Mouse (Mus musculus) G1E (cell line): ENCODE measurements around the gene Pde4c.

ENCODE experiments used
- CTCF ChIP-seq: IDR thresholded peaks from 2 replicates; pipeline ENCODE4 v1.5.1; 2012; ENCODE audit warnings: low read depth, low read length, inconsistent platforms, mixed read lengths
- GATA1 ChIP-seq: IDR thresholded peaks from 2 replicates; pipeline ENCODE4 v1.6.1; 2012; ENCODE audit warnings: borderline replicate concordance, low read length, inconsistent platforms, mixed read lengths
- TAL1 ChIP-seq: conservative IDR thresholded peaks from 2 replicates; pipeline ENCODE4 v1.6.1; 2012; ENCODE audit warnings: low read depth, low read length, inconsistent platforms, mixed read lengths

DNA sequence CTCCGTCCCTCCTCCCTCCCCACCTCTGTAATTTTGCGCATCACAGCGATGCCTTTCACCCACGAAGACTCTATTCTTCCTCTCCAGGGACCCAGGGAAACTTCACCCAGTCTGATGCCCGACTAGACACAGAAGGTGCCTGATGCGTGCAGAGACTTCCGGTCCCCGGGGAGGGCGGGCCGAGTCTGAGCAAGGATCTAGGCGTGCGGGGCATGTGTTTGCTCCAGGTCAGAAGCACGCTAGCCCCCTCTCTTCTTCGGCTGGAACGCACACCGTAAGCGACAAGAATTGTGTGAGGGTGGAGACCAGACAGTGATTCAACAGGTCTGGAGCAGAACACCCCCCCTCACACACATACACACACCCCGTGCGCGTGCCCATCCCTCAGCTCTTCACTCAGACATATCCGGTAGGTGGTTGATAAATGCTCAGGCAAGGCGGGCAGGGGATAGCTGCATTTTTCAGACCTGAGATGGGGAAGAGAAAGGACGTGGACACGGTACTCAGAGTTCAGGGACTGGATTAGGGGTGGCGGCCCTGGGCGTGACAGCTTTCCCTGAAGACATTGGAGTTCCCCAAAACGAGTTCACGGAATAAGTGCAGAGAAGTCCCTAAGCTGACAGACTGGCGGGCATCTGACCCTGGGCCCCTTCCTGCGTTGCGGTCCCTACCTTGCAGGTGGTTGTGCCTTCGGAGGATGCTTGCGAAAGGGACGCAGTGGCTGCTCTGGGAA lies 42.5 kb downstream of the Pde4c start:
- TF ChIP-seq CTCF (no peak), GATA1 (no peak), TAL1 (no peak)
